Mouse (Mus musculus): Measurements from ENCODE around the gene Pak1ip1. TPM values are rescaled to one million over a fixed set of nuclear protein-coding genes. Genes with fewer than 3 reads are reported as not detected.
"Not testable (repeated sequence)": the region's sequence is repeated elsewhere in the genome, so short reads cannot be mapped to it uniquely, and the experiment has no call there.

Gene Pak1ip1
- polyA plus RNA-seq, 1 experiment from 2014 or later = 53.1 TPM

- Histone ChIP-seq H3K4me1 (no peaks in the 10 kb centered on the region), H3K27me3 (no peaks in the 10 kb centered on the region), H3K9ac (no peak overlapping the region), H3K36me3 (no peaks in the 10 kb centered on the region), H3K4me2 (replicated peaks) (no peak overlapping the region), H3K4me3 (no peak overlapping the region), H3K9me3 (no peaks in the 10 kb centered on the region), H3K27ac (no peak overlapping the region)
- no peak for ATAC-seq (ENCODE audit: low FRiP score, low read depth)
- whole genome bisulfite sequencing = 68% methylated on average over 2 of the region's 2 CpGs
Observed at GRCm38 (mm10) chr13:40979321-40979720, 21.5 kb upstream of the Pak1ip1 start.

GRCm38 (mm10) chr13:40982759-40983158 is 18.1 kb upstream of the Pak1ip1 start:
- no peak for ATAC-seq (ENCODE audit: low FRiP score, low read depth)
- Histone ChIP-seq H3K36me3 (no peaks in the 10 kb centered on the region), H3K4me2 (replicated peaks) (no peak overlapping the region), H3K27me3 (no peaks in the 10 kb centered on the region), H3K9me3 (no peaks in the 10 kb centered on the region), H3K27ac (no peak overlapping the region), H3K4me1 (no peaks in the 10 kb centered on the region), H3K4me3 (no peak overlapping the region), H3K9ac (no peak overlapping the region)
- 89% methylated on average over 1 of the region's 1 CpGs for WGBS

DNA sequence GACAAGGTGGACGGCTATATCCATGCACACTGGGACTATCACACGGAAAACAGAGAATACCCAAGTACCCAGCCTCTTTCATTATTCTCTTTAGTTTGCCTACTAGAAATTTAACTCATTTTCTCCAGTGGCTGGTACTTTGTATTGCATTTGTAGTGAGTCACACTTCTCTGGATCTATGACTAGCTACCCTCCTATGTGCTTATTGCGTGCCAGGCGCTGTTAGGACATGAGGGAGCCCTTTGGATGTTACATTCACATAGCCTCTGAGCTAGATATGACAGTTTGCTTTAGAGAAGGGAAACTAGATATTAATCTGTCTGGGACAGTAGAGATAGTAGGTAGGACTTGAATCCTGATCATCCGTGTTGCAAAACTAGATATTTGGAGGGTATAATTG is 14.7 kb upstream of the Pak1ip1 start:
- ATAC-seq (ENCODE audit: low FRiP score, low read depth) = no peak
- H3K9ac ChIP-seq = no peak overlapping the region
- H3K27me3 ChIP-seq = no peaks in the 10 kb centered on the region
- H3K9me3 ChIP-seq = no peaks in the 10 kb centered on the region
- H3K4me3 ChIP-seq = no peak overlapping the region
- no peaks in the 10 kb centered on the region for H3K36me3 ChIP-seq
- no peaks in the 10 kb centered on the region for H3K4me1 ChIP-seq
- no peak overlapping the region for H3K27ac ChIP-seq
- no peak overlapping the region for H3K4me2 ChIP-seq (replicated peaks)
- WGBS = 94% methylated on average over 5 of the region's 5 CpGs

DNA sequence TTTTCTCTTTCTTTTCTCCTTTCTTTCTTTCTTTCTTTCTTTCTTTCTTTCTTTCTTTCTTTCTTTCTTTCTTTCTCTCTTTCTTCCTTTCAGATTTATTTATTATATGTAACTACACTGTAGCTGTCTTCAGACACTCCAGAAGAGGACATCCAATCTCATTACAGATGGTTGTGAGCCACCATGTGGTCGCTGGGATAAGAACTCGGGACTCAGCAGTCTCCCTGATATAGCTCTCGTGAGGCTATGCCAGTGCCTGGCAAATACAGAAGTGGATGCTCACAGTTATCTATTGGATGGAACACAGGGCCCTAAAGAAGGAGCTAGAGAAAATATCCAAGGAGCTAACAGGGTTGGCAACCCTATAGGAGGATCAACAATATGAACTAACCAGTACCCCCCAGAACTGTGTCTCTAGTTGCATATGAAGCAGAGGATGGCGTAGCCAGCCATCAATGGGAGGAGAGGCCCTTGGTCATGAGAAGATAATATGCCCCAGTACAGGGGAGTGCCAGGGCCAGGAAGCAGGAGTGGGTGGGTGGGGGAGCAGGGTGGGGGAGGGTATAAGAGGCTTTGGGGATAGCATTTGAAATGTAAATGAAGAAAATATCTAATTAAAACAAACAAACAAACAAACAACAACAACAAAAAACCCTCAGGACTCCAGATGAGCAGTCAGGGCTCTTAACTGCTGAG is 13.1 kb upstream of the Pak1ip1 start:
- H3K9ac ChIP-seq; H3K27me3 ChIP-seq; H3K4me3 ChIP-seq; H3K9me3 ChIP-seq; H3K4me2 ChIP-seq (replicated peaks); H3K27ac ChIP-seq; H3K36me3 ChIP-seq; ATAC-seq (ENCODE audit: low FRiP score, low read depth); H3K4me1 ChIP-seq: not testable (repeated sequence)
- 73% methylated on average over 4 of the region's 4 CpGs for WGBS

DNA sequence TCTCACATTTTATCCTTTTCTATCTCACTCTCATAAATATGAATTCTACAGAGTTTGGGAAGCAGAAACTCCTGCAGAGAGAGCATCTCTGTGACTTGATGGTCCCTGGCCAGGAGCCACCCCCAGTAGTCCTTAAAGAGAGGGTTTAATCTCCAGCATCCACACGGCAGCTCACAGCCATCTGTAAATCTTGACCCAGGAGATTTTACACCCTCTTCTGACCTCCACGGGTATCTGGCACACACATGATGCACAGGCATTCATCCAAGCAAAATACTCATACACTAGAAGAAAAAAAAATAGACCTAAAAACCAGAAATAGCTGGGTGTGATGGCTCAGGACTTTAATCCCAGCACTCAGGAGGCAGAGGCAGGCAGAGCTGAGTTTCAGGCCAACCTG is 12.4 kb upstream of the Pak1ip1 start:
- Histone ChIP-seq H3K4me3 (no peak overlapping the region), H3K27ac (no peak overlapping the region), H3K27me3 (no peaks in the 10 kb centered on the region), H3K9ac (no peak overlapping the region), H3K36me3 (no peaks in the 10 kb centered on the region), H3K4me2 (replicated peaks) (no peak overlapping the region), H3K4me1 (no peaks in the 10 kb centered on the region), H3K9me3 (no peaks in the 10 kb centered on the region)
- 63% methylated on average over 2 of the region's 2 CpGs for WGBS
- ATAC-seq (ENCODE audit: low FRiP score, low read depth) = no peak

GRCm38 (mm10) chr13:40994487-40995263 is 6.1 kb upstream of the Pak1ip1 start:
- Histone ChIP-seq H3K36me3 (no peaks in the 10 kb centered on the region), H3K9me3 (no peaks in the 10 kb centered on the region), H3K4me2 (replicated peaks) (no peak overlapping the region), H3K9ac (no peak overlapping the region), H3K27me3 (no peaks in the 10 kb centered on the region), H3K27ac (no peak overlapping the region), H3K4me1 (no peaks in the 10 kb centered on the region), H3K4me3 (no peak overlapping the region)
- 32% methylated on average over 8 of the region's 8 CpGs for WGBS
- peak; percentile 57 for ATAC-seq (ENCODE audit: low FRiP score, low read depth)

DNA sequence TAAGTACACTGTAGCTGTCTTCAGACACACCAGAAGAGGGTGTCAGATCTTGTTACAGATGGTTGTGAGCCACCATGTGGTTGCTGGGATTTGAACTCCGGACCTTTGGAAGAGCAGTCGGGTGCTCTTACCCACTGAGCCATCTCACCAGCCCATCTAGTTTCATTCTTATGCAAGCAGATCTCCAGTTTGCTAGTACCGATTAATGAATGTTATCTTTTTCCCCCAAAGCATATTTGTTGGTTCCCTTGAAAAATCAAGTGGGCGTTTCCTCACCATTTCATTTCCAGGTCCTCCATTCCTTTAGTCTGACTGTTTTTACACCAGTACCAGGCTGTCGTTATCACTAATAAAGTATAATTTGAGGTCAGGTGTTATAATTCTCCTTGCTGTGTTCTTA is 2.3 kb upstream of the Pak1ip1 start:
- not testable (repeated sequence) for H3K9me3 ChIP-seq; H3K4me3 ChIP-seq; H3K9ac ChIP-seq; ATAC-seq (ENCODE audit: low FRiP score, low read depth); H3K27ac ChIP-seq; H3K4me2 ChIP-seq (replicated peaks); H3K27me3 ChIP-seq; H3K36me3 ChIP-seq
- H3K4me1 ChIP-seq = peaks cover 12% of the 10 kb centered on the region
- WGBS = 89% methylated on average over 5 of the region's 5 CpGs

DNA sequence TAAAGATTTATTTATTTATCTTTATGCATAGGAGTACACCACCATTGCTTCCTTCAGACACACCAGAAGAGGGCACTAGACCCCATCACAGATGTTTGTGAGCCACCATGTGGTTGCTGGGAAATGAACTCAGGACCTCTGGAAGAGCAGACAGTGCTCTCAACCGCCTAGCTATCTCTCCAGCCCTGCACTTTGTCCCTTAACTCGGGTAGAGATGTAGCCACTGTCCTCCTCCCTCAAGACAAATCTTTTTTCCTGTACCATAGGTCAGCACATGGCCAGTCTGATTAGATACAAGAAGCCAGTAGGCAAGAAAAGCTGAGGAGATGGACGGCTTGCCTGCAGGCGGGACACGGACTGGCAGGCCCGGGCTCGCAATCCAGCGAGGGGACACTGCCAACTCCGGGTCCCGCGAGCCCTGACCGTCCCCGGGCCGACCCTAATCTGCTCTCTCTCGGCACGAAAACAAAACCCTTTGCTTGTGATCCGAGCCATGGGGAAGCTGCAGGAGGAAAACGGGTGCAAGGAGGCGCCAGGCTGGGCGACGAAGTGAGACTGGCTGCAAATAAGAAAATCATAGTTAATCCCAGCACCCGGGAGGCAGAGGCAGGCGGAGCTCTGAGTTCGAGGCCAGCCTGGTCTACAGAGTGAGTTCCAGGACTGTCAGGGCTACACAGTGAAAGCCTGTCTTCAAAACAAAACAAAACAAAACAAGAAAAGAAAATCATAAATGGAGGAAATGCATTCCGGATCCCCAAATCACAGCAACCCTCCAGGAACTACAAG is 490 bp upstream of the Pak1ip1 start:
- ATAC-seq (ENCODE audit: low FRiP score, low read depth) = peak; percentile 16; the same call in 1 of the 2 replicates
- H3K27me3 ChIP-seq = no peaks in the 10 kb centered on the region
- peaks cover 12% of the 10 kb centered on the region for H3K4me1 ChIP-seq
- H3K27ac ChIP-seq = peak overlapping the region; percentile 94
- H3K9me3 ChIP-seq = no peaks in the 10 kb centered on the region
- peaks cover 15% of the 10 kb centered on the region for H3K36me3 ChIP-seq
- H3K4me2 ChIP-seq (replicated peaks) = peak overlapping the region; percentile 90
- H3K4me3 ChIP-seq = peak overlapping the region; percentile 96
- 2% methylated on average over 25 of the region's 25 CpGs for WGBS
- peak overlapping the region; percentile 91 for H3K9ac ChIP-seq

DNA sequence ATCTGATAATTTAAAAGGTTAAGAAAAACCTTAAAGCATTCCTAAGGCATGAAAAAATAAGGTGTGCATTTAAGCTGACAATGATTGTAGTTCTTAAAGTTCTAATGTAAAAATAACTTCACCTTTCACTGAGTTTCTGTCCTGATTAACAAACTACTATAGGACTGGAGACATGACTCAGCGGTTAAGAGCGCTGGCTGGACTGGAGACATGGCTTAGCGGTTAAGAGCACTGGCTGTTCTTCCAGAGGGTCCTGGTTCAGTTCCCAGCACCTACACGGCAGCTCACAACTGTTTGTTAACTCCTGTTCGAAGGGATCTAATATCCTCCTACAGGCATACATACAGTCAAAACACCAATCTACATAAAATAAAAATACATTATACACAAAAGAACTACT is 1.2 kb downstream of the Pak1ip1 start:
- WGBS = 82% methylated on average over 5 of the region's 5 CpGs

DNA sequence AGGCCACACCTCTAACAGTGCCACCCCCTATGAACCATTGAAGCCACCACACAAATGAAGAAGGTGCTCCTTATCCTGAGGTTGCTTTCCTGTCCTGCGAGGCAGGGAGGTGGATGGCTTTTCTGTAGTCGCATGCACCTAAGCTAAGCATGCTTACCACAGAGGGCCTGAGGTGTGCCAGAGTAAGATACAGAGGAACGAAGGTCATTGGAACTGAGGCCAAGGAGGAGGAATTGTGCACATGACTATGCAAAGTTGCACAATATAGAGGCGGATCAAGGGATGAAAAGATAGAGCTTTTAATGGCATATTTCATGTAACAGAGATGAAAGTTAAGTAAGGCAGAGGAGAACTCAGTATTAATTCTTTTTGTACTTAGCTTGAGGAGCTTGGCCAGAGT is 5.4 kb downstream of the Pak1ip1 start:
- no peaks in the 10 kb centered on the region for H3K27me3 ChIP-seq
- peaks cover 74% of the 10 kb centered on the region for H3K36me3 ChIP-seq
- 90% methylated on average over 4 of the region's 4 CpGs for WGBS
- no peaks in the 10 kb centered on the region for H3K9me3 ChIP-seq
- H3K4me2 ChIP-seq (replicated peaks) = no peak overlapping the region
- peaks cover 8% of the 10 kb centered on the region for H3K4me1 ChIP-seq
- no peak overlapping the region for H3K4me3 ChIP-seq
- H3K27ac ChIP-seq = no peak overlapping the region
- no peak for ATAC-seq (ENCODE audit: low FRiP score, low read depth)
- H3K9ac ChIP-seq = no peak overlapping the region

More for the DNA sequence above, 1.2 kb downstream of the Pak1ip1 start:
- Histone ChIP-seq H3K9me3 (no peaks in the 10 kb centered on the region), H3K27ac (no peak overlapping the region), H3K9ac (no peak overlapping the region), H3K27me3 (no peaks in the 10 kb centered on the region), H3K4me3 (peak overlapping the region; percentile 96), H3K4me2 (replicated peaks) (peak overlapping the region; percentile 90), H3K36me3 (peaks cover 32% of the 10 kb centered on the region), H3K4me1 (peaks cover 12% of the 10 kb centered on the region)
- ATAC-seq (ENCODE audit: low FRiP score, low read depth) = no peak

- 94% methylated on average over 10 of the region's 10 CpGs for WGBS
- Histone ChIP-seq H3K27ac (no peak overlapping the region), H3K4me2 (replicated peaks) (no peak overlapping the region), H3K36me3 (peaks cover 89% of the 10 kb centered on the region), H3K4me3 (no peak overlapping the region), H3K4me1 (no peaks in the 10 kb centered on the region), H3K9me3 (no peaks in the 10 kb centered on the region), H3K27me3 (no peaks in the 10 kb centered on the region), H3K9ac (no peak overlapping the region)
- no peak for ATAC-seq (ENCODE audit: low FRiP score, low read depth)
Observed at GRCm38 (mm10) chr13:41008271-41008670, 7.4 kb downstream of the Pak1ip1 start.

DNA sequence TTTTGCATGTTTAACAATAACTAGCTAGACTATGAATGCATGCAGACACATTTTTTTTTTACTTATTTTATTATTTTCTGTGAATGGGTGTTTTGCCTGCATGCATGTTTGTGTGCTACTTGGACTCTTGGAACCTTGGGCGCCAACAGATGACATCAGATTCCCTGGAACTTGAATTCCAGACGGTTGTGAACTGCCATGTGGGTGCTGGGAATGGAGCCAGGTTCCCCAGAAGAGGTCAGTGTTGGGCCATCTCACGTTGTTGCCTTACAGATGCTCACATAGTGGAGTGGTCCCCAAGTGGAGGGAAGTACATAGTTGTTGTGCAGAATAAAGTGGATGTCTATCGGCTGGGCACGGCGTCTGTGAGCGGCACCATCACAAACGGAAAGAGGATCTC is 8.1 kb downstream of the Pak1ip1 start:
- no peaks in the 10 kb centered on the region for H3K4me1 ChIP-seq
- H3K4me2 ChIP-seq (replicated peaks) = no peak overlapping the region
- H3K9me3 ChIP-seq = no peaks in the 10 kb centered on the region
- no peak overlapping the region for H3K9ac ChIP-seq
- ATAC-seq (ENCODE audit: low FRiP score, low read depth) = no peak
- H3K27me3 ChIP-seq = no peaks in the 10 kb centered on the region
- H3K27ac ChIP-seq = no peak overlapping the region
- H3K4me3 ChIP-seq = no peak overlapping the region
- H3K36me3 ChIP-seq = peaks cover 92% of the 10 kb centered on the region
- WGBS = 84% methylated on average over 8 of the region's 8 CpGs

All from limb, embryonic 13.5 days (tissue).